In the genomic region with DNA sequence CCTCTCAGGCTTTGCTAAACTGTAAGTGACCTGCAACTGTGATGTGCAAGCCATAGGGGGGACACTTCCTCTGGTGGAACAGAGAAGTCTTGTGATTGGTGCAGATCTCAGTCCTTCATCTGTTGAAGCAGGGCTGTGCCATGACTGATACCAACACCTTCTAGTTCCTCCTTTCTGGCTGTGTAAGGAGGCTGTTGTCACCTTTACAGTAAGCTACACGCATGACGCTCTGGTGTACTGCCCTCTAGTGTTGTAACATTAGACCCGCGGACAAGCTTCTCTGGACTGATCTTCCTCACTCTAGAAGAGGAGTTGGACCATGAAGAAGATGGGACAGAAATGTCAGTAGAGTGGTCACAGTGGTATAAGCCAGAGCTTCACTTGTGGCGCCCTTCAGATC, we compare ENCODE assay signal across 10 mouse cellular contexts. TPM values are rescaled to one million over a fixed set of nuclear protein-coding genes. Genes with fewer than 3 reads are reported as not detected.
DNase-seq lines count a peak whose midpoint lies in the region; ATAC-seq and TF ChIP-seq lines count a peak whose summit lies in the region.
"Had no signal": no experiment of that assay in that cellular context is flagged by ENCODE, and none has a peak within 500 bp of the region (broad histone marks: within the 10 kb centered on the region; RNA-seq: fewer than 3 reads in every experiment).

No protein-coding gene starts in this region.

- H3K4me3 ChIP-seq in intestine, postnatal 0 days (ENCODE audit: low read depth, low read length) = no peak overlapping the region
- no peak overlapping the region for H3K4me3 ChIP-seq in intestine, embryonic 15.5 days (replicated peaks)
- no peak overlapping the region for H3K4me3 ChIP-seq in E14TG2a.4 (replicated peaks; ENCODE audit: low read length)
- H3K4me3 ChIP-seq in cortical plate, adult 2 months (ENCODE audit: insufficient read depth, low read length) = no peak overlapping the region
- no peak overlapping the region for H3K4me3 ChIP-seq in neural tube, embryonic 15.5 days (replicated peaks)
- H3K4me3 ChIP-seq: heart, embryonic 10.5 days; liver, embryonic 15.5 days had no signal

- peak; percentile 76 for TF ChIP-seq CTCF in intestine, postnatal 0 days (IDR thresholded peaks at IDR 0.05; ENCODE audit: low read depth)
- peak; percentile 66 for TF ChIP-seq CTCF in E14TG2a.4 (conservative IDR thresholded peaks at IDR 0.05; ENCODE audit: low read length)
- TF ChIP-seq CTCF in cortical plate, adult 2 months (IDR thresholded peaks at IDR 0.05; ENCODE audit: extremely low read depth, insufficient read depth, low read length) = peak; percentile 23; the same call in 1 of the 2 replicates

- 56% methylated on average over 5 of the region's 5 CpGs for WGBS in intestine, postnatal 0 days
- WGBS in intestine, embryonic 15.5 days = 51% methylated on average over 5 of the region's 5 CpGs
- 50% methylated on average over 5 of the region's 5 CpGs for WGBS in neural tube, embryonic 15.5 days

- H3K27me3 ChIP-seq in intestine, postnatal 0 days (replicated peaks; ENCODE audit: control insufficient read depth, insufficient read depth, low read length) = no peaks in the 10 kb centered on the region
- H3K27me3 ChIP-seq in intestine, embryonic 15.5 days (replicated peaks) = no peaks in the 10 kb centered on the region
- H3K27me3 ChIP-seq in E14TG2a.4 (ENCODE audit: insufficient read depth, low read length) = no peaks in the 10 kb centered on the region
- H3K27me3 ChIP-seq in neural tube, embryonic 15.5 days (replicated peaks) = no peaks in the 10 kb centered on the region
- H3K27me3 ChIP-seq: liver, embryonic 15.5 days had no signal

- H3K4me1 ChIP-seq in intestine, postnatal 0 days (replicated peaks; ENCODE audit: control insufficient read depth, insufficient read depth, low read length) = no peaks in the 10 kb centered on the region
- H3K4me1 ChIP-seq in intestine, embryonic 15.5 days (replicated peaks) = no peaks in the 10 kb centered on the region
- H3K4me1 ChIP-seq in E14TG2a.4 (replicated peaks; ENCODE audit: low read depth, low read length) = no peaks in the 10 kb centered on the region
- H3K4me1 ChIP-seq in cortical plate, adult 2 months (ENCODE audit: control insufficient read depth, insufficient read depth, low read length) = no peaks in the 10 kb centered on the region
- no peaks in the 10 kb centered on the region for H3K4me1 ChIP-seq in neural tube, embryonic 15.5 days
- H3K4me1 ChIP-seq: heart, embryonic 10.5 days; liver, embryonic 15.5 days had no signal

- no peak overlapping the region for H3K9ac ChIP-seq in intestine, postnatal 0 days (ENCODE audit: low read depth, low read length)
- no peak overlapping the region for H3K9ac ChIP-seq in intestine, embryonic 15.5 days
- H3K9ac ChIP-seq in neural tube, embryonic 15.5 days (replicated peaks) = no peak overlapping the region
- H3K9ac ChIP-seq: liver, embryonic 15.5 days had no signal

- no peaks in the 10 kb centered on the region for H3K9me3 ChIP-seq in intestine, postnatal 0 days (ENCODE audit: control insufficient read depth)
- no peaks in the 10 kb centered on the region for H3K9me3 ChIP-seq in intestine, embryonic 15.5 days
- no peaks in the 10 kb centered on the region for H3K9me3 ChIP-seq in E14TG2a.4 (ENCODE audit: low read length)
- 0 out of 2 replicates have a peak, but pooled peaks cover 5% of the 10 kb centered on the region for H3K9me3 ChIP-seq in neural tube, embryonic 15.5 days (replicated peaks)
- H3K9me3 ChIP-seq: heart, embryonic 10.5 days; liver, embryonic 15.5 days had no signal

- ATAC-seq in intestine, postnatal 0 days = no peak
- no peak for ATAC-seq in intestine, embryonic 15.5 days
- peak; percentile 92 for ATAC-seq in megakaryocyte-erythroid progenitor cell, adult 5-6 weeks (replicated peaks; ENCODE audit: low FRiP score, low TSS enrichment, poor library complexity, severe bottlenecking)
- no peak for ATAC-seq in neural tube, embryonic 15.5 days (ENCODE audit: low FRiP score)

- intact Hi-C loops in gastrocnemius, postnatal 14 days (cut with DNase I; ENCODE audit: low total_unique reads) = loop anchor here (5.0 to 10.0 kb wide), 2 partner anchors 64 to 106 kb away; no protein-coding TSS in a partner anchor

- DNase-seq in left cerebral cortex, adult 8-10 months (ENCODE audit: low spot score in 2 of 2) = no peak
- no peak for DNase-seq in gastrocnemius, postnatal 14 days

- H3K27ac ChIP-seq in intestine, postnatal 0 days (ENCODE audit: low read depth, low read length) = no peak overlapping the region
- H3K27ac ChIP-seq in intestine, embryonic 15.5 days = no peak overlapping the region
- H3K27ac ChIP-seq in cortical plate, adult 2 months (ENCODE audit: insufficient read depth, low read length) = no peak overlapping the region
- H3K27ac ChIP-seq in neural tube, embryonic 15.5 days (replicated peaks) = no peak overlapping the region
- H3K27ac ChIP-seq: heart, embryonic 10.5 days; liver, embryonic 15.5 days had no signal

- no peak overlapping the region for H3K4me2 ChIP-seq in intestine, postnatal 0 days (replicated peaks; ENCODE audit: low read depth)
- no peak overlapping the region for H3K4me2 ChIP-seq in intestine, embryonic 15.5 days (replicated peaks)
- H3K4me2 ChIP-seq in neural tube, embryonic 15.5 days = no peak overlapping the region
- H3K4me2 ChIP-seq: liver, embryonic 15.5 days had no signal

- H3K36me3 ChIP-seq in intestine, postnatal 0 days (ENCODE audit: control insufficient read depth, insufficient read depth) = no peaks in the 10 kb centered on the region
- no peaks in the 10 kb centered on the region for H3K36me3 ChIP-seq in intestine, embryonic 15.5 days
- no peaks in the 10 kb centered on the region for H3K36me3 ChIP-seq in E14TG2a.4 (ENCODE audit: insufficient read depth, low read length)
- H3K36me3 ChIP-seq in neural tube, embryonic 15.5 days = no peaks in the 10 kb centered on the region
- H3K36me3 ChIP-seq: heart, embryonic 10.5 days; liver, embryonic 15.5 days had no signal

- no peak for TF ChIP-seq POLR2A in cortical plate, adult 2 months (IDR thresholded peaks at IDR 0.05; ENCODE audit: extremely low read depth, insufficient read depth, low read length)

RNA-seq across cellular contexts. Expression of a gene that starts 18.6 kb away (rescaled TPM):
- 125 and 134 TPM in 2 replicates for polyA plus RNA-seq in intestine, postnatal 0 days (2015; fragmentation: Nextera tagmentation; extraction: Ambion mirVana)
- 55.5 and 68.7 TPM in 2 replicates for polyA plus RNA-seq in intestine, embryonic 15.5 days (2015; fragmentation: Nextera tagmentation; extraction: Ambion mirVana)
- 14.8 and 15.8 TPM in 2 replicates for polyA plus RNA-seq in cortical plate, adult 2 months (2012; rRNA removed)
- 52.2 and 70.7 TPM in 2 replicates for total RNA-seq in megakaryocyte-erythroid progenitor cell, adult 5-6 weeks (2014; fragmentation: Nextera tagmentation)
- 84.5 and 129 TPM in 2 replicates for total RNA-seq in megakaryocyte-erythroid progenitor cell, adult 5-6 weeks (2017)
- 10 to 100 TPM; 14.8 to 22.7 (median 16.7) TPM for total RNA-seq in left cerebral cortex, adult 8-10 months (2022)
- total RNA-seq in gastrocnemius, postnatal 14 days (2021) = 10 to 100 TPM; 18.3 to 22.3 TPM
- polyA plus RNA-seq in neural tube, embryonic 15.5 days (2015; fragmentation: Nextera tagmentation; extraction: Ambion mirVana) = 39.1 and 39.8 TPM in 2 replicates

Comparison
In these comparisons a context has a peak if more than half of its experiments do, and no peak if none do; other contexts are left out.
1. CTCF ChIP-seq: peak in every context shown above with its lines; median percentile 76 in intestine, postnatal 0 days; 66 in E14TG2a.4; 23 in cortical plate, adult 2 months.